Mouse (Mus musculus): ENCODE measurements at regions not wholly inside any gene's neighbourhood (a gene's known extent, or its start where the extent isn't known, plus 50 kb on each side); places are given as distances from the start of the nearest gene placed in this dataset.

- DNase-seq, result peak; percentile 11 to 25
Measured at GRCm38 (mm10) chr15:26051415-26051814, 67.2 kb downstream of the Zfp622 start.

DNA sequence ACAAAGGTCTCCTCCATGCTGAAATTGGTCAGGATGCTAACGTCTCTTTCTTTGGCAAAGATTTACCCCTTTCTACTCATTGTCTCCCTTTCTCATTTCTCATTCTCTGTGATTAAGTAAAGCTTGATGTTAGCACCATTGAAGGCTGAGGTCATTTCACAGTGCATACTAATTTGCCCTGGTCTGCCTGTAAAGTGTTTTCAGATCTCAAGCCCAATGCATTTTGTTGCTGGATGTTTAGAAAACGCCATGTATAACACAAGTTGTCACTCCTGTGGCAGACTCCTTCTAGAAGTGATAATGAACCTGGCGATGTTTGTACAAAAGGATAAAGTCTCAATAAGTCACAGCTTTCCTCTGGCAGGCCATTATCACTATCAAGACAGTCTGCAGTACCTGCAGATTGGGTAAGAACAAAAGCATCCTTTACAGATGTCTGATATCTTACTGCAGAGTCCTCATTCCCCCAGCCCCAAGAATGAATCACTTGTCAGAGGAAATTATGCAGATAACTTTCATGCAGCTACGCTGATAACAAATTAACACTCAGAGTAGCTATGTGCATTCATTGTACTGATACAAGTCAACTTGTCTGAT is 68.7 kb downstream of the Zfp622 start:
- DNase-seq, result no peak

GRCm38 (mm10) chr15:26058019-26058418 is 73.9 kb downstream of the Zfp622 start:
- DNase-seq, result no peak

- no peak for DNase-seq
Measured at GRCm38 (mm10) chr15:26100199-26100598, 116.0 kb downstream of the Zfp622 start.

DNA sequence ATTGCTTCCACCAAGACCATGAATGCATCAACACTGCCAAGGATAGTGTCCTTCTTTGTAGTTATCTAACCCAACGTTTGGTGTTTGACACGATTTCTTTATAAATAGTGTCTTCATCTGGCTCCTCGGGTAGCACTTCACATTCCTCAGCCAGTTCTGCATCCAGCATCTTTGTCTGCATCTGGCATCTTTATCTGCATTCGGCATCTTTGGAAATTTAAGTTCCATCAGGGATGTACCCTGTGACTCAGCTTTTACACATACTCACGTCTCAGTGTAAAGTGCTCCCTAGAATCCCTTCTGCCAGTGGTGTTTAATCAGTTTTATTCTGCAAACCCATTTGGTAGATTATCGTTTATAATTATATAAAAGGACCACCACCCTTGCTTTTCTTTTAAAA is 123.8 kb downstream of the Zfp622 start:
- DNase-seq, result no peak

GRCm38 (mm10) chr15:26144197-26144596 is 160.0 kb downstream of the Zfp622 start:
- no peak for DNase-seq

GRCm38 (mm10) chr15:26158499-26158898 is 150.3 kb upstream of the March11 start:
- no peak for DNase-seq

- DNase-seq, result no peak
Measured at GRCm38 (mm10) chr15:26184930-26185329, 123.9 kb upstream of the March11 start.

DNA sequence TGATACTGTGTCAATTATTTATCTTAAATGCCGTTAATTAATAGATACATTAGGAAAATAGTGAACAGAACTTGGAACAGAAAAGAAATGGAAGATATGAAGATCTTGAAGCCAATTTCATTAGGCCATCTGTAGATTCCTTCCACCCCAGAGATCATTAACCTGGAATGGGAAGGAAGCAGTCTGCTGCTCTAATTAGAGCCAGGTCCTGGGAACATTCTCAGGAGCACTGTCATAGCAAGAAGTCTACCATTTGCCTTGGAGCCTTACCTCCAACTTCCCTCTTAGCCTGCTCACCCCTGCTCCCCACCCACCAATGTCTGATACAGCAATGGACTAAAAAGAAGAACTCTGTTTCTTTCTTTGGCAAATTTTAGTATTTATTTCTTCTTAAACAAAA is 113.3 kb upstream of the March11 start:
- no peak for DNase-seq

DNA sequence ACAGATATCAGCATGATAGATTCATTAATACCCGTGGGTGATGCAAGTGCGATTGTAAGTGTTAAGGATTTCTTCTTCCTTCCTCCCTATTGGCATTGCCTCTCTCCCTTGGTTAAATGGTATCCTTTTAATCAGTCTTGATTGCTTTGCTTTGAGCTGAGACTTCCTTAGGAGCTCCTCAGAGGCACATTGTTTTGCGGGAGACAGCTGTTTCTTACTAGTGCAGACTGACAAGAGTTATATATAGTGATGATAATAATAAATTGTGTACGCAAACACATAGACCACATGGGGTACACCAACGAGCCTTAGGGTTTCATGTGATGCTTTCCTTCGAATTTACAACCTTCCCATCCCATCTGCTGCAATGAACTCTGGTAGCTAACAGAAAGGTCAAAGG is 102.0 kb upstream of the March11 start:
- DNase-seq, result no peak

- DNase-seq, result no peak
Measured at GRCm38 (mm10) chr15:26220855-26221254, 88.0 kb upstream of the March11 start.

GRCm38 (mm10) chr15:26228646-26229045 is 80.2 kb upstream of the March11 start:
- DNase-seq, result no peak

All from adrenal gland, postnatal 36 days (tissue).